Mouse (Mus musculus) thymus, adult 2 months (tissue): ENCODE results near the gene Ngdn. TPM values are rescaled to one million over a fixed set of nuclear protein-coding genes. Genes with fewer than 3 reads are reported as not detected.
A peak's percentile ranks its signal among the peaks of the same experiment; 100 is the strongest.

Source experiments
- DNase-seq: peaks from one replicate; pipeline ENCODE4 v3.0.0; 2021
- H3K27ac ChIP-seq: fragments of 200-500 bp; 2 replicates; pipeline ENCODE4 v1.5.1; 2012; ENCODE audit warnings: low read length, control low read depth; ENCODE audit not compliant: control insufficient read depth, insufficient read depth
- H3K27me3 ChIP-seq: fragments of 200-500 bp; 2 replicates; pipeline ENCODE4 v1.6.1; 2012; ENCODE audit warnings: mild to moderate bottlenecking, low read length, moderate library complexity, mixed read lengths; ENCODE audit not compliant: control insufficient read depth, insufficient read depth
- H3K36me3 ChIP-seq: fragments of 200-500 bp; 2 replicates; pipeline ENCODE4 v1.6.1; 2012; ENCODE audit warnings: mild to moderate bottlenecking, low read length, moderate library complexity; ENCODE audit not compliant: control insufficient read depth, insufficient read depth
- H3K4me1 ChIP-seq: fragments of 200-500 bp; replicated peaks from 2 replicates; pipeline ENCODE4 v1.6.1; 2012; ENCODE audit warnings: low read length; ENCODE audit not compliant: control insufficient read depth, insufficient read depth
- H3K4me3 ChIP-seq: fragments of 200-500 bp; 2 replicates; pipeline ENCODE4 v1.5.1; 2012; ENCODE audit warnings: mild to moderate bottlenecking, low read length, control low read depth, moderate library complexity; ENCODE audit not compliant: control insufficient read depth, insufficient read depth
- CTCF ChIP-seq: fragments of 200-500 bp; IDR thresholded peaks from 2 replicates; pipeline ENCODE4 v1.5.1; 2012; ENCODE audit warnings: mild to moderate bottlenecking, control low read depth, low read length, moderate library complexity, borderline replicate concordance; ENCODE audit not compliant: control insufficient read depth, poor library complexity, insufficient read depth; ENCODE audit errors: extremely low read depth
- POLR2A ChIP-seq: fragments of 200-500 bp; IDR thresholded peaks from 2 replicates; pipeline ENCODE4 v1.6.1; 2012; ENCODE audit warnings: mild to moderate bottlenecking, low read length, control low read depth, moderate library complexity; ENCODE audit not compliant: control insufficient read depth, poor library complexity, insufficient read depth; ENCODE audit errors: extremely low read depth
- WGBS: fragments of 180-500 bp; shearing (Covaris S2); methylation state at CpG from one replicate; pipeline ENCODE4 v1.1.7; 2018; 5-methylcytosine and 5-hydroxymethylcytosine counted together
- polyA plus RNA-seq: library from polyadenylated mRNA; depleted of rRNA; stranded (reverse); fragments of >200 nt; gene quantifications from 2 replicates; pipeline ENCODE4 v1.2.3, GENCODE M21; 2012

Ngdn gene
- polyA plus RNA-seq, 1 experiment: 31.0 TPM

DNA sequence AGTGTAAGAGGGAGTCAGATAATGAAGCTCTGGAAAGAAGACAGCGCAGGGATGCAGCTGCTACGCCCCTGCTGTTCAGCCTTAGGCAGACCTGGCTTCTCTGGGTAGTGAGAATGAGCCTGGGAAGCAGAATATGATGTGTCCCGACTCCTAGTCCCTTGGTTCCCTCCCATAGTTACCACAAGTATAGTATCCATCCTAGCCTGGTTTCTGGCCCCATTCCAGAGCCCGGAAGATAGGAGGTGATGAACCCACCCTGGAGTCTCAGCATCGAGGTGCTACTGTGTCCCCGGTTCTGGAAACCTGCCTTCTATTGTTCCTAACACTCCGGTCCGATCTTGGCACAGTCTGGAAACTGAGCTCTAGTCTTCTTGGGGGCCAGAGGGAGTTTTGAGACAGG, 6.8 kb upstream of the Ngdn start:
- Histone ChIP-seq H3K36me3 (no peaks in the 10 kb centered on the region), H3K4me3 (no peak overlapping the region), H3K4me1 (no peaks in the 10 kb centered on the region), H3K27ac (no peak overlapping the region), H3K27me3 (no peaks in the 10 kb centered on the region)
- TF ChIP-seq CTCF (no peak), POLR2A (no peak)
- WGBS: 93% methylated on average over 8 of the region's 8 CpGs
- DNase-seq: no peak

DNA sequence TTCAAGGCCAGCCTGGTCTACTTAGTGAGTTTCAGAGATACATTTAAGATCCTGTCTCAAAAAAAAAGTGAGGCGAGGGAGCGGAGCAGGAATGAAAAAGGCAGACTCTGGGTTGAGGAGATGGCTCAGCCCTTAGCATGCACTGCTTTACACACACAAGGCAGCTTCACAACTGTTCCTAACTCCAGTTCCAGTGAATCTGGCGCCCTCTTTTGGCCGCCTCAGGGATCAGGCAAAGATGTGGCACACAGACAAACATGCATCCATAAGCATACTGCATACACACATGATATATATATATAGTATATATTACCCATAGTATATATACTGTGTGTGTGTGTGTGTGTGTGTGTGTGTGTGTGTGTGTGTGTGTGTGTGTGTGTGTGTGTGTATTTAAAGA, 4.1 kb upstream of the Ngdn start:
- no peaks in the 10 kb centered on the region for H3K27me3 ChIP-seq
- WGBS: 85% methylated on average over 4 of the region's 4 CpGs
- DNase-seq: peak; percentile 13

DNA sequence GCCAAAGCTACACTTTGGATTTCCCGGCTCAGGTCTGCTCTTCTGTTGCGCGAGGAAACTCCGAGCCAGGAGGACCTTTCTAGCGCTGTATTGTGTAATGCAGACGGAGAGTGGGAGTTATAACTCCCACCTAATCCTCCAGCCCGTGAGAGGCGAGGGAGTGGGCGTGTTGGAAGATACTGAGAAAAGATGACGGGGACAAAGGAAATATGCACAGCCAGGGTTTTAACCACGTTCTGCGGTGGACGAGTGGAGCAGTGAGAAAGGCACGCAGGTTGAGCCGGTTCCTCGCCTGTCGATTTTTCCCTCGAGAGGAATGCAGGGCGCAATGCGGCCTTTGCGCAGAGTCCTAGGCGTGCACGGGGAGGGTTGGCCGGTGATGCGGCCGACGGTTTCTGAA, 663 bp upstream of the Ngdn start:
- Histone ChIP-seq H3K4me1 (peaks cover 5% of the 10 kb centered on the region), H3K27me3 (no peaks in the 10 kb centered on the region), H3K4me3 (peak overlapping the region; percentile 96), H3K36me3 (peaks cover 10% of the 10 kb centered on the region; the same call in 1 of the 2 replicates), H3K27ac (peak overlapping the region; percentile 79)
- TF ChIP-seq POLR2A (no peak), CTCF (no peak)
- no peak for DNase-seq
- WGBS: 2% methylated on average over 27 of the region's 27 CpGs

More for the DNA sequence above, 4.1 kb upstream of the Ngdn start:
- H3K27ac ChIP-seq: no peak overlapping the region
- TF ChIP-seq POLR2A (no peak), CTCF (no peak)
- peaks cover 5% of the 10 kb centered on the region for H3K4me1 ChIP-seq
- no peaks in the 10 kb centered on the region for H3K36me3 ChIP-seq
- H3K4me3 ChIP-seq: no peak overlapping the region

DNA sequence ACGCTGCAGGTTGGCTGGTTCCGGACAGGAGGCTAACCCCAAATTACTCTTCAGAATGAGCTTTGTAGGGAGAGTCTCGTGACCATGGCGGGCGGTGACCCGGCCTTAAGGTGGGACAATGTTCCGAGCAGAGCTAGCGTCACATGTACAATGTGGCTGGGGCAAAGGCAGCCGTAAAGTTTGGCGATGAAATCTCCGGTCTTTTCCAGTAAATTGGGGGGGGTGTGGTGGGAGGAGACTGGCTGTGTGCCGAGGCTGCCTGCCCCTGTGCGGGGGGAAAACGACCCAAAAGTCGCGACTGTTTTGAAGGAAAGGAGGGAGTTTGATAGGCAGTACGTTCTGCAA, 485 bp downstream of the Ngdn start:
- peaks cover 5% of the 10 kb centered on the region for H3K4me1 ChIP-seq
- under 1% methylated on average over 17 of the region's 17 CpGs for WGBS
- H3K27me3 ChIP-seq: no peaks in the 10 kb centered on the region
- DNase-seq: no peak
- TF ChIP-seq CTCF: no peak
- no peak for TF ChIP-seq POLR2A
- peaks cover 12% of the 10 kb centered on the region for H3K36me3 ChIP-seq
- H3K4me3 ChIP-seq: peak overlapping the region; percentile 59
- peak overlapping the region; percentile 3 for H3K27ac ChIP-seq

DNA sequence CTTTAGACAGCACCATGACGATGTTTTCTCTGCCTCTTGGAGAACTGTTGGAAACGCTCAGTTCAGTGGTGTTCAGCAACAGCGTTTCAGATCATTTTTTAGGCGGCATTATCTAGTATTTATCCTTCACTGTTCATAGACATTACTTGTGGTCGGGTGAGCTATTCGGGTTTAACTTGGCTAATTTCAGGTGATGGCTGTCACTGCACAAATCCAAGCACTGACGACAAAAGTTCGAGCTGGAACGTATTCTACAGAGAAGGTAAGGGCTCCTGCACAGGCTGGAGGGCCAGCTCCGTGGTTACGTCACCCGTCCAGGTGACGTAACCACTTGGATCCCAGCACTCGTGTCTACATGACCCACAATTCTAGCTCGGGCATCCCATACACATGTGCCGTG, 1.6 kb downstream of the Ngdn start:
- Histone ChIP-seq H3K27ac (no peak overlapping the region), H3K27me3 (no peaks in the 10 kb centered on the region), H3K36me3 (peaks cover 23% of the 10 kb centered on the region), H3K4me1 (peaks cover 5% of the 10 kb centered on the region), H3K4me3 (no peak overlapping the region)
- no peak for TF ChIP-seq POLR2A
- no peak for TF ChIP-seq CTCF
- WGBS: 97% methylated on average over 16 of the region's 16 CpGs
- DNase-seq: no peak

DNA sequence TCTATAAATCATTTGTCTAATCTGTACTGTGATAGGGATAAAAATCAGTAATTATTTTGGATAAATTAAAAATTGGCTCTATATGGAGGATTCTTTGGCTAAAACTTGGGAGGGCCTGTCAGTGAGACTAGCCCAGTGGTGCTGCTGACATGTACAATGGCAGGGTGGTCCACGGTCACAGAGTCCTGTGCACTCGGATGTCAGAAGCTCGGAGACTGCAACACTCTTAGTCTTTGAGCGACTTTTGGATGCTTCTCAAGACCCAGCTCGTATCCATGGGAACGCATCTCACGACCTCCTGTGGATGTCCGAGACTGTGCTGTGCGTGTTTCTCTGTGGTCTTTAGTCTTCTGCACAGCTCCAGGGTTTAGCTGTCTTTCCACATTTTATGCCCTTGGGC, 5.1 kb downstream of the Ngdn start:
- Histone ChIP-seq H3K4me3 (no peak overlapping the region), H3K4me1 (no peaks in the 10 kb centered on the region), H3K27ac (no peak overlapping the region), H3K27me3 (no peaks in the 10 kb centered on the region), H3K36me3 (peaks cover 58% of the 10 kb centered on the region)
- no peak for DNase-seq
- WGBS: 98% methylated on average over 9 of the region's 9 CpGs
- TF ChIP-seq POLR2A (no peak), CTCF (no peak)

DNA sequence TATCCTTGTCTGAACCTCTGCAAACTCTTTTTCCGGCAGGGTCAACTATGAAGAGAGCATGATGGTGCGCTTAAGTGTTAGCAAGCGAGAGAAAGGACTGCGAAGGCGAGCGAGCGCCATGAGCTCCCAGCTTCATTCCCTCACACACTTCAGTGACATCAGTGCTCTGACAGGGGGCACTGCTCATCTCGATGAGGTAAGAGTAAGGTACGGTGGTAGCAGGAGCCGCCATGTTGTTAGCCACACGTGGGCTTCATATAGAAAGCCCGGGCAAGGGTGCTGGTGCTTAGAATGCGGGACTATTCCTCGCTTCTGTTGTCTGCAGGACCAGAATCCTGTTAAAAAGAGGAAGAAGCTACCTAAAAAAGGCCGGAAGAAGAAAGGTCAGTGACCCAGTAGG, 7.8 kb downstream of the Ngdn start:
- H3K4me1 ChIP-seq: no peaks in the 10 kb centered on the region
- H3K27ac ChIP-seq: no peak overlapping the region
- H3K27me3 ChIP-seq: no peaks in the 10 kb centered on the region
- TF ChIP-seq CTCF: no peak
- TF ChIP-seq POLR2A: no peak
- WGBS: 95% methylated on average over 15 of the region's 15 CpGs
- peaks cover 51% of the 10 kb centered on the region for H3K36me3 ChIP-seq
- H3K4me3 ChIP-seq: no peak overlapping the region
- no peak for DNase-seq
